Mouse (Mus musculus): ENCODE results near the gene Metrnl.

DNA sequence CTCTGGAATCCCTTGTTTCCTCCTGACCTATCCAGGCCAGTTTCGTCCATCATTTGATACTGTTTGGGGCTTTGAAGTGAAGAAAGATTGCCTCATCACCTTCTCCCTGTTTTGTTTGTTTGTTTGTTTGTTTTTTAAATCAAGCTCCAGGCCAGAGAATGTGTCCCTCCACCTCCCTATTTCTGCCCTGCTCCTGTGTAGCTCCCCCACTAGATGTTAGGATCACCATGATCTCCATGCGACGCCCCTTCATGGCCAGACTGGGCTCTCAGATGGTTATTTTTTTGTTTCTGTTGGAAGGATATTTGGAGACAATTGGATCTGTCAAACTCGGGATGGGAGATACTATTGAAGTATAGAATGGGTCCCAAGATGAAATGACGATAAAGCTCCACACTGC, at the start of gene Metrnl:
- TF ChIP-seq CTCF (IDR thresholded peaks at IDR 0.05; ENCODE audit: low read depth) (no peak), EP300 (optimal IDR thresholded peaks at IDR 0.05) (no peak)

All from stomach, postnatal 0 days (tissue).